Mouse (Mus musculus) MEL (cell line): ENCODE data around the gene Ncan. TPM values are rescaled to one million over a fixed set of nuclear protein-coding genes. Genes with fewer than 3 reads are reported as not detected.

ENCODE experiments used
- DNase-seq: peaks from one replicate; pipeline ENCODE4 v3.0.0; 2011; ENCODE audit warnings: low read depth, low spot score
- H3K27ac ChIP-seq: 2 replicates; pipeline ENCODE4 v1.5.1; 2012; ENCODE audit warnings: low read depth, mild to moderate bottlenecking, control low read depth, low read length, moderate library complexity; ENCODE audit not compliant: control insufficient read depth
- H3K27me3 ChIP-seq, 2 experiments: fragments of 150-350 bp in 1 of 2; sonication (generic) in 1 of 2; 2 replicates each; pipeline ENCODE4 v1.6.1; 2012; ENCODE audit warnings: low read length in 2 of 2, mild to moderate bottlenecking in 2 of 2, improper control_type of control experiment in 1 of 2, moderate library complexity in 1 of 2; ENCODE audit not compliant: insufficient read depth in 2 of 2, control insufficient read depth in 1 of 2
- H3K36me3 ChIP-seq, 2 experiments: 2 replicates each; pipeline ENCODE4 v1.6.1; 2012 to 2014; ENCODE audit warnings: low read length in 2 of 2, improper control_type of control experiment in 1 of 2, inconsistent platforms in 1 of 2, mild to moderate bottlenecking in 1 of 2; ENCODE audit not compliant: insufficient read depth in 2 of 2, control insufficient read depth in 1 of 2
- H3K4me1 ChIP-seq, 2 experiments: fragments of 150-350 bp in 1 of 2; sonication (generic) in 1 of 2; 2 replicates each; pipeline ENCODE4 v1.6.1; 2012; ENCODE audit warnings: low read length in 2 of 2, improper control_type of control experiment in 1 of 2, mild to moderate bottlenecking in 1 of 2; ENCODE audit not compliant: insufficient read depth in 2 of 2, control insufficient read depth in 1 of 2
- H3K4me3 ChIP-seq, 2 experiments: fragments of 150-350 bp in 1 of 2; sonication (generic) in 1 of 2; 2 replicates each; pipeline ENCODE4 v1.5.1; 2012; ENCODE audit warnings: low read depth in 2 of 2, low read length in 2 of 2, mild to moderate bottlenecking in 2 of 2, moderate library complexity in 2 of 2, control low read depth in 1 of 2, improper control_type of control experiment in 1 of 2; ENCODE audit not compliant: control insufficient read depth in 1 of 2, insufficient read depth in 1 of 2
- H3K79me2 ChIP-seq: 2 replicates; pipeline ENCODE4 v1.6.1; 2012; ENCODE audit warnings: mild to moderate bottlenecking, low read length, moderate library complexity; ENCODE audit not compliant: control insufficient read depth, poor library complexity, insufficient read depth
- H3K9ac ChIP-seq: 2 replicates; pipeline ENCODE4 v1.6.1; 2012; ENCODE audit warnings: low read depth, mild to moderate bottlenecking, control low read depth, low read length, moderate library complexity; ENCODE audit not compliant: control insufficient read depth, poor library complexity, severe bottlenecking
- H3K9me3 ChIP-seq: fragments of 150-350 bp; sonication (generic); replicated peaks from 2 replicates; pipeline ENCODE4 v1.6.1; 2012; ENCODE audit warnings: mild to moderate bottlenecking, low read length, improper control_type of control experiment, moderate library complexity; ENCODE audit not compliant: insufficient read depth
- EP300 ChIP-seq, 2 experiments: IDR thresholded peaks; 2 replicates each; pipeline ENCODE4 v1.6.1; 2011; ENCODE audit warnings: improper control_type of control experiment in 2 of 2, low read length in 2 of 2, low read depth in 1 of 2, mild to moderate bottlenecking in 1 of 2
- ETS1 ChIP-seq: IDR thresholded peaks from 2 replicates; pipeline ENCODE4 v1.6.1; 2012; ENCODE audit warnings: low read depth, mild to moderate bottlenecking, inconsistent platforms, low read length, improper control_type of control experiment, moderate library complexity
- GABPA ChIP-seq: IDR thresholded peaks from 2 replicates; pipeline ENCODE4 v1.6.1; 2012; ENCODE audit warnings: low read depth, mild to moderate bottlenecking, inconsistent platforms, low read length, improper control_type of control experiment, moderate library complexity
- JUND ChIP-seq: IDR thresholded peaks from 2 replicates; pipeline ENCODE4 v1.6.1; 2011; ENCODE audit warnings: low read depth, mild to moderate bottlenecking, improper control_type of control experiment, low read length
- KAT2A ChIP-seq: conservative IDR thresholded peaks from 2 replicates; pipeline ENCODE4 v1.6.1; 2012; ENCODE audit warnings: low read depth, low read length, improper control_type of control experiment, inconsistent platforms
- MAFK ChIP-seq: IDR thresholded peaks from 2 replicates; pipeline ENCODE4 v1.6.1; 2011; ENCODE audit warnings: low read depth, mild to moderate bottlenecking, low read length, improper control_type of control experiment, borderline replicate concordance
- MAX ChIP-seq: IDR thresholded peaks from 2 replicates; pipeline ENCODE4 v1.6.1; 2011; ENCODE audit warnings: low read length, improper control_type of control experiment
- MEF2A ChIP-seq: IDR thresholded peaks from 2 replicates; pipeline ENCODE4 v1.6.1; 2014; ENCODE audit warnings: low read depth, mild to moderate bottlenecking, inconsistent platforms, low read length, improper control_type of control experiment; ENCODE audit not compliant: poor library complexity, insufficient replicate concordance, severe bottlenecking; ENCODE audit errors: extremely low read depth
- MYC ChIP-seq: IDR thresholded peaks from 2 replicates; pipeline ENCODE4 v1.6.1; 2011; ENCODE audit warnings: low read depth, mild to moderate bottlenecking, low read length, improper control_type of control experiment, moderate library complexity
- NRF1 ChIP-seq: IDR thresholded peaks from 2 replicates; pipeline ENCODE4 v1.6.1; 2014; ENCODE audit warnings: low read depth, mild to moderate bottlenecking, inconsistent platforms, low read length, improper control_type of control experiment, moderate library complexity; ENCODE audit not compliant: poor library complexity, insufficient read depth, severe bottlenecking
- POLR2AphosphoS5 ChIP-seq: IDR thresholded peaks from 2 replicates; pipeline ENCODE4 v1.6.1; 2012; ENCODE audit warnings: low read depth, borderline replicate concordance, mild to moderate bottlenecking, inconsistent platforms, low read length, moderate library complexity, mixed read lengths
- RCOR1 ChIP-seq: IDR thresholded peaks from 2 replicates; pipeline ENCODE4 v1.6.1; 2012; ENCODE audit warnings: low read depth, mild to moderate bottlenecking, inconsistent platforms, low read length, improper control_type of control experiment
- SIN3A ChIP-seq: IDR thresholded peaks from 2 replicates; pipeline ENCODE4 v1.6.1; 2012; ENCODE audit warnings: low read length, improper control_type of control experiment, inconsistent platforms
- TBP ChIP-seq: IDR thresholded peaks from 2 replicates; pipeline ENCODE4 v1.8.0; 2011; ENCODE audit warnings: low read depth, low read length, improper control_type of control experiment
- USF1 ChIP-seq: IDR thresholded peaks from 2 replicates; pipeline ENCODE4 v1.6.1; 2014; ENCODE audit warnings: low read depth, mild to moderate bottlenecking, inconsistent platforms, low read length, improper control_type of control experiment, moderate library complexity
- USF2 ChIP-seq, 2 experiments: IDR thresholded peaks; 2 replicates each; pipeline ENCODE4 v1.6.1; 2011 to 2012; ENCODE audit warnings: improper control_type of control experiment in 2 of 2, low read length in 2 of 2, borderline replicate concordance in 1 of 2, inconsistent platforms in 1 of 2, low read depth in 1 of 2, mild to moderate bottlenecking in 1 of 2; ENCODE audit not compliant: insufficient read depth in 1 of 2
- ZC3H11A ChIP-seq: IDR thresholded peaks from 2 replicates; pipeline ENCODE4 v1.6.1; 2012; ENCODE audit warnings: low read depth, mild to moderate bottlenecking, inconsistent platforms, low read length, improper control_type of control experiment
- ZKSCAN1 ChIP-seq: IDR thresholded peaks from 2 replicates; pipeline ENCODE4 v1.6.1; 2012; ENCODE audit warnings: low read depth, mild to moderate bottlenecking, inconsistent platforms, low read length, improper control_type of control experiment, moderate library complexity
- ZNF384 ChIP-seq: IDR thresholded peaks from 2 replicates; pipeline ENCODE4 v1.6.1; 2012; ENCODE audit warnings: low read depth, mild to moderate bottlenecking, inconsistent platforms, low read length, improper control_type of control experiment
- polyA plus RNA-seq, 2 experiments: library from polyadenylated mRNA; stranded (reverse) in 1 of 2; unstranded in 1 of 2; fragments of >175 nt in 1 of 2; fragments of >200 nt in 1 of 2; gene quantifications; 2 replicates each; pipeline versions ENCODE4 v1.2.1 to v1.2.4; 2012; ENCODE audit warnings: low replicate concordance in 2 of 2, low read depth in 1 of 2; ENCODE audit not compliant: insufficient read length in 2 of 2, insufficient read depth in 1 of 2, missing spikeins in 1 of 2
- total RNA-seq: library from RNA; depleted of rRNA; stranded (reverse); fragments of 300-350 nt; gene quantifications from 2 replicates; pipeline ENCODE4 v1.2.3, GENCODE M21; 2012

The Ncan gene
- total and polyA plus RNA-seq, 3 experiments: not detected

GRCm38 (mm10) chr8:70087237-70087636 lies 33.4 kb downstream of the Ncan start (continued):
- TF ChIP-seq POLR2AphosphoS5: no peak
- no peak for TF ChIP-seq ZKSCAN1

GRCm38 (mm10) chr8:70086151-70086550 lies 34.5 kb downstream of the Ncan start:
- TF ChIP-seq MYC: no peak
- TF ChIP-seq EP300 (IDR thresholded peaks at IDR 0.05; ENCODE audit: low read depth in 1 of 2, low read length in 2 of 2): no peak
- no peak for TF ChIP-seq POLR2AphosphoS5
- TF ChIP-seq GABPA: no peak
- TF ChIP-seq RCOR1: no peak
- TF ChIP-seq SIN3A: no peak
- no peak for TF ChIP-seq JUND
- TF ChIP-seq NRF1: no peak
- Histone ChIP-seq H3K27me3 (no peaks in the 10 kb centered on the region), H3K36me3 (no peaks in the 10 kb centered on the region), H3K4me1 (no peaks in the 10 kb centered on the region), H3K27ac (no peak overlapping the region), H3K9me3 (no peaks in the 10 kb centered on the region), H3K9ac (no peak overlapping the region), H3K79me2 (no peaks in the 10 kb centered on the region), H3K4me3 (no peak overlapping the region)
- no peak for DNase-seq

- Histone ChIP-seq H3K4me3 (no peak overlapping the region), H3K79me2 (no peaks in the 10 kb centered on the region), H3K36me3 (no peaks in the 10 kb centered on the region), H3K27ac (no peak overlapping the region), H3K9ac (no peak overlapping the region), H3K9me3 (no peaks in the 10 kb centered on the region), H3K4me1 (no peaks in the 10 kb centered on the region), H3K27me3 (no peaks in the 10 kb centered on the region)
- DNase-seq: no peak
- TF ChIP-seq MAFK (no peak), SIN3A (no peak), MYC (no peak), ZNF384 (no peak), USF2 (IDR thresholded peaks at IDR 0.05; ENCODE audit: borderline replicate concordance in 1 of 2, insufficient read depth in 1 of 2, low read depth in 1 of 2, low read length in 2 of 2) (no peak), ETS1 (no peak), TBP (no peak), MAX (no peak), MEF2A (no peak), ZC3H11A (no peak), USF1 (no peak), KAT2A (no peak)
These were observed 36.2 kb downstream of the Ncan start for GRCm38 (mm10) chr8:70084191-70085065.
